Mouse (Mus musculus) megakaryocyte progenitor cell, adult 5-6 weeks (primary cell): ENCODE measurements around the gene Add1. TPM values are rescaled to one million over a fixed set of nuclear protein-coding genes. Genes with fewer than 3 reads are reported as not detected.
"Not testable (repeated sequence)": the region's sequence is repeated elsewhere in the genome, so short reads cannot be mapped to it uniquely, and the experiment has no call there.

ENCODE experiments used
- ATAC-seq: replicated peaks from 2 replicates; pipeline ENCODE4 v1.8.0; 2016; ENCODE audit warnings: mild to moderate bottlenecking, moderate TSS enrichment, inconsistent platforms; ENCODE audit not compliant: poor library complexity
- total RNA-seq, 2 experiments: library from RNA; stranded (forward) in 1 of 2; stranded (reverse) in 1 of 2; fragments of 157-497, 149-512 nt in 1 of 2; fragments of 200-1000 nt in 1 of 2; gene quantifications; 2 replicates each; pipeline versions ENCODE4 v1.2.3 to v1.2.4; 2015 to 2017

Gene Add1
- total RNA-seq, 2 experiments from 2014 or later: 71.0 to 83.9 TPM

- ATAC-seq: peak; percentile 63
Measured at GRCm38 (mm10) chr5:34549483-34550221, 23.8 kb upstream of the Add1 start.

GRCm38 (mm10) chr5:34550251-34550650, 23.2 kb upstream of the Add1 start:
- 0 out of 2 replicates have a peak, but pooled peaks have one; percentile 8 for ATAC-seq

- no peak for ATAC-seq
Measured at GRCm38 (mm10) chr5:34551821-34552220, 21.6 kb upstream of the Add1 start.

DNA sequence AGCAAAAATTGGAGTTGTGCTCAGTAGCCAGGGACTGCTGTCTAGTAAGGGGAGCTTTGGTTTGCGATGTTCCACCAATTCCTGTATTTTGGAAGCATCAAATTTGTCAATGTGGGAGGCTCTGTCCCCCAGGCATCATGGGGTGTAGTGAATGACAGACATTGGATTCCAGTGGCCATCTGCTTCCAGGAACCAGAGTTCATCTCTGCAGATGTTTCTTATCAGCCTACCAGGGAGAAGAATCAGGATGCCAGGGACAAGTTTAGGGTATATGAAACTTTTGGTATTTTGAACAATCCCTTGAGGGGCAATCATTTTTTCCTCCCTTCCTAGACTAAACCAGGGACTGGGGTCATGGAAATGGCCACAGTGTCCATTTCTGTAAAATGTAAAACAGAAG, 9.6 kb upstream of the Add1 start:
- ATAC-seq: no peak

- no peak; the same call in 1 of the 2 replicates for ATAC-seq
Measured at GRCm38 (mm10) chr5:34564291-34564690, 9.2 kb upstream of the Add1 start.

DNA sequence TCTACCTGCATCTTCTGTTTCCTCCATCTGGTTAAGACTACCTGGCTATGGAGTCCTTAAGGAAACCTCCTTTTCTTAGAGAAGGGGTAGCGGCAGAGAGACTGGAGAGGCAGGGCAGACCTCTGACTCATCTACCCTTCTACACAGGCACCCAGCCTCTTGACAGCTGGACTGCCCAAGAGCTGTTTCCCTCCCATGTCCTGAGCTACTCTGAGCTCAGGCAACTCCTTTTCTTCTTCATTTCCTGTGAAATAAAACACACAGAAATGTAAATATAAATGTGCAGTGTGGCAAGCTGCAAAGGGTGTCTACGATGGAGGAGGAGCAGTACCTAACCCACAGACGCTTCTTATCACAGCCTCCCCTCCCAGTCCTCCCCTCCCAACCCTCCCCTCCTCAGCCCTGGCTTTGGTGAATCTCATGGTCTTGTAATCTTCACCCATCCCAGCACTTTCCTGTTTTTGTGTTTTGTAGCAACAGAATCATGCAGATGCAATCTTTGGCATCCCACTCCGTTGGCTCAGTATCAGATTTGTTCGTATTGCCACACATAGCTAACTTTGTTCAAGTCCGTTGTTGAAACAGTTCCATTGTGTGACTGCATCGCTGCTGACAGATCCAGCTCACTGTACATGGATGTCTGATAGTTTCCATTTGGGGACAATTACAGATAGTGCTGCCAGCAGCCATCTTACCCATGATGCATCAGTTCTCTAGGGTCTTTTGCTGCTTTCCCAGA, 7.8 kb upstream of the Add1 start:
- ATAC-seq: peak; percentile 89

GRCm38 (mm10) chr5:34571551-34571950, 1.9 kb upstream of the Add1 start:
- no peak for ATAC-seq

- ATAC-seq: not testable (repeated sequence)
Measured at GRCm38 (mm10) chr5:34572568-34572967, 896 bp upstream of the Add1 start.

- no peak for ATAC-seq
Measured at GRCm38 (mm10) chr5:34574721-34575120, 1.3 kb downstream of the Add1 start.

DNA sequence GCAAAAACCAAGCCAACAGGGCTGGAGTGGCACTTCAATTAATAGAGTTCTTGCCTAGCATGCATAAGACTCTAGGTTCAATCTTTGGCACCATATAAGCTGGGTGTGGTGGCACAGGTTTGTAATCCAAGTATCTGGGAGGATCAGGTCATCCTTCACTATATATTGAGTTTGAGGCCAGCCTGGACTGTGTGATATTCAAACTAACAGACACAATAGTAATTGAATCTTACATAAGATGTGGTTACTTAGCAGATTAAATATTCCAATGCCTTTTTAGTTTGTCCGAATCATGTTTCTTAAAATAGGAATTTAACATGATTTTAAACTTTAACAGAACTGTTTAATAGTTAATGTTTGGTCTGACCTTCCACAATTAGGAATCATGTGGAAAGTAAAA, 2.8 kb downstream of the Add1 start:
- no peak for ATAC-seq

GRCm38 (mm10) chr5:34578038-34578655, 4.7 kb downstream of the Add1 start:
- no peak for ATAC-seq

GRCm38 (mm10) chr5:34579377-34579776, 5.9 kb downstream of the Add1 start:
- peak; percentile 47 for ATAC-seq

- peak; percentile 81 for ATAC-seq
Measured at GRCm38 (mm10) chr5:34581671-34582313, 8.3 kb downstream of the Add1 start.

GRCm38 (mm10) chr5:34582314-34582675, 8.8 kb downstream of the Add1 start:
- ATAC-seq: peak; percentile 35

GRCm38 (mm10) chr5:34585216-34585615, 11.8 kb downstream of the Add1 start:
- ATAC-seq: no peak

GRCm38 (mm10) chr5:34587881-34588280, 14.4 kb downstream of the Add1 start:
- no peak for ATAC-seq

- ATAC-seq: no peak
Measured at GRCm38 (mm10) chr5:34590059-34590458, 16.6 kb downstream of the Add1 start.

DNA sequence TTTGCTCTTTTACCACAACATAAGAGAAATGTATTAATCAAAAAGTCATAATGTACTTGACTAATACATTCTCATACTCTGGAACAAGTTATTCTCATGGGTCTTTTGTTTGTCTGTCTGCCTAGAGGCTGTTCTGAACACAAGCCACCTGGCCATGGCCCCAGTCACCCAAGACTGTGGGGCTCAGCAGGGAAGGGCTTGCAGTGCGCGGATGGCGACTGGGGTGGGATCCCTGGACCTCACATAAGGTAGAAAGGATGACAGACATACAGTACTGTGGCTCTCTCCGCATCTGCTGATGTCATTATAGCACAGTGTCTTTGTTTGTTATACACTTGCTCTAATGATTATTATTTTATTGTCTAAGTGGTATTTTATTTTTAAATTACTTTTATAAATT, 17.2 kb downstream of the Add1 start:
- ATAC-seq: no peak

- ATAC-seq: no peak
Measured at GRCm38 (mm10) chr5:34591388-34592004, 18.0 kb downstream of the Add1 start.

DNA sequence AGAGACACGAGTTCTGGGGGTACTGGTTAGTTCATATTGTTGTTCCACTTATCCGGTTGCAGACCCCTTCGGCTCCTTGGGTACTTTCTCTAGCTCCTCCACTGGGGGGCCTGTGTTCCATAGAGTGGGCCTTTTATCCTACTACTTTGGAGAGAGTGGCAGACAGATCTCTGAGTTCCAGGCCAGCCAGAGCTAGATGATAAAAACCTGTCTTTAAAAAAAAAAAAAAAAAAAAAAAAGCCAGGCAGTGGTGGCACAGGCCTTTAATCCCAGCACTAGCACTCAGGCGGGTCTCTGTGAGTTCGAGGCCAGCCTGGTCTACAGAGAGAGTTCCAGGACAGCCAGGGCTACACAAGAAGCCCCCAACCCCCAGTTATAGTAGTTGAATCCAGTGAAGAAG, 18.8 kb downstream of the Add1 start:
- ATAC-seq: not testable (repeated sequence)

DNA sequence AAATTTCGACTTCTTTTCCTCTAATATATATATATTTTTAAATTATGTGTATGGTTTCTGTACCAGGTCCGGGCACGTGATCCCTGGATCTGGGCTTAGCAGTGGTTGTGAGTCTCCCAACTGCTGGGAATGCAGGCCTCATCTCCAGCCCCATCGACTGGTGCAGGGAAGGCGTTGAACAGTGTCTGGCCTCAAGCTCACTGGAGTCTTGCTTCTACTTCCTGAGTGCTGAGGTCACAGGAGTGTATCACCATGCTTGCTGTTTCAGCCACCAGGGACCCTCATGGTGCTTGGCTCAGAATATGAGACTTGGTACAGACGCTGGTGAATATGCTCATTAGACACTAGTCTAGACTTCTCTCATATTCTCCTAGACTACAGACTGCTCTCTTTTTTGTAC, 19.2 kb downstream of the Add1 start:
- no peak for ATAC-seq
